Mouse (Mus musculus): ENCODE results near the gene Trim8.

Trim8 gene

DNA sequence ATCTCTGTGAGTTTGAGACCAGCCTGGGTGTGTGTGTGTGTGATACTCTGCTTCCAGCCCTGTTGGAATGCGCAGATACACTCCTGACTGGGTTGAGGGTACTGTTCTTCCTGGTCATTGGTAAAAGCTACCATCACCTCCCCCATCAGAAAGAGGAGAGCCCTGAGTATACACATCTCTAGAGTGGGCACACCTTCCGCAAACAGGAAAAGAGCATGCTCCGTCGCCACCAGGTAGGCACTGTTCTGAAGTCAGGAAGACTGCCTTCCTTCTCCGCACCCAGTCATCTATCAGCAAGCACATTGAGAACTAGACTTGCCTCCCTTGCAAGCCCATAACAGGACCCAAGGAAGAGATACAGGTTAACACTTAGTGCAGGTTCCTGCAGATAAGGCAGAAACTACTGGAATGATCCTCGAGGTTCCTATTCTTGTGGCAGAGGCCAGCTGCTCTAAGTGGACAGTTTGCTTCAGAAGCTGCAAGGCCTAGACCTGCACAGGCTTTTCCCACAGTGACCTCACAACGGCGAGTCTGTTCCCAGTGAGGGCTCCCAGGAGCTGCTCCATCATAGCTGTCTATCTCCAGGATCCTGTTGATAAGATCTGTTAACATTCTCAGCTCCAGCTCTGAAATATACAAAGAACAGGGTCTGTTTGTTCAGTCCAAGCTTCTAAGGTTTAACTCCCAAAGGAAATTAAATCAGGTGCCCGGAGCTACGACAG lies 20.7 kb upstream of the Trim8 start:
- no peak for DNase-seq

DNA sequence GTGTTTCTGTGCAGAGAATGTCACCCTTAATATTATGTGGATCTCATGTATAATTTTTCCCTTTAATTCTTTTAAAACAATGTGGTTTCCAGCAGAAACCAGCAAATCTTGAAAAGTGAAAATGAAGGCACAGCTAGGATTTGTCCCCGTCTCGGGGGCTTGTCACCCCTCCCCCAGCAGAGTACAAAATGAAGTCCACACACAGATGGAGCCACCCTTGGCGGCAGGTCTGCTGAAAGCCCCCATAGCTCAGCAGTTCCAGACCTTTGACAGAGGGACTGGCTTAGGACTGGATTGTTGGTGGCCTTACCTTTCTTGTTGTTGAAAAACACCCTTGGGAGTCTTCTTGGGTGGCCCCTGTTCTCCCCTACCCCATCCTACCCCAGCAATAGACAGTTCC lies 20.1 kb upstream of the Trim8 start:
- DNase-seq = no peak

DNA sequence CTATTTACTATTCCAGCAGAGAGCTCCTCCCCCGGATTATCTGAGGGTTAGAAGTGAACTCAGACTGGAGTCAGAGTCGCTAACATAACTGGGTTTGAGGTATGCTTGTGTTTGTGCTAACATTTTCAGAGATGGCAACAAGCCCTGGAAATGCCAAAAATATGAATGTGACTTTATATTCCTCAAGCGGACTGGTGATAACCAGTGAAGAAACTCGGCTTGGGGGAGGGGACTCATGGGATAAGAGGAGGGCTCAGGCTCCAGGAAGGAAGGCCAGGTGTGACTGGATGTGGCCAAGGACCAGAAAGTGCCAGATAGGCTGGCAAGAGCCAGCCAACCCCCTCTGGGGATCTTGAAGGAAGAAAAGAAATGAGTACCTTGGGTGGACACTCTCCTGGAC lies 19.7 kb upstream of the Trim8 start:
- DNase-seq = no peak

DNA sequence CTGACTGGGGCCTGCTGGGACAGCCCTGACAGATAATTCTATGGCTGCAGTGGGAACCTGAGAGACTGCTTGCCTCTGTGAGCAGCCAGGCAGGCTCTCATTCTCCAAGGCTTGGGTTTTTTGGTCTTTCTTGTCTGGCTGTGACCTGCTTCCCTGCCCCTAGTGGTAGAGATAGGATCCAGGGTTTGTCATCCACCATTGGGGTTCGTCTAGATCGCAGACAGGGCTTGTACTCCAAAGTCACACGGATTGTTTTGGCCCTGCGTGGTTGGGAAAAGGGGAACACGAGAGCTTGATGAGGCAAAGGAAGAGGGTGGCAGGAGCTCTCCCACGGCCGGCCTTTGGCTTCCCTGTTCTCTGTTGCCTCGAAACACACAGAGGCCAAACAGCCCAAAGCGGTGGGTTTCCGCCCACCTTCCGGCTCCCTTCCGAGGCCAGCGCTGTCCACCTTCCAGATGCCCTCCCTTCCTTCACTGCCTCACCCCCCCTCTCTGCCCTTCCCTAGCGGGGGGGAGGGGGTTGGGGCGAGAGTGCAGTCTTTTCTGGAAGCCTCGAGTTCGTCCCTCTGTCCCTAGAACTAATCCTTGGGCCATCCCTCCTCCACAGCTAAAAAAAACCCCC lies 18.5 kb upstream of the Trim8 start:
- DNase-seq = no peak

DNA sequence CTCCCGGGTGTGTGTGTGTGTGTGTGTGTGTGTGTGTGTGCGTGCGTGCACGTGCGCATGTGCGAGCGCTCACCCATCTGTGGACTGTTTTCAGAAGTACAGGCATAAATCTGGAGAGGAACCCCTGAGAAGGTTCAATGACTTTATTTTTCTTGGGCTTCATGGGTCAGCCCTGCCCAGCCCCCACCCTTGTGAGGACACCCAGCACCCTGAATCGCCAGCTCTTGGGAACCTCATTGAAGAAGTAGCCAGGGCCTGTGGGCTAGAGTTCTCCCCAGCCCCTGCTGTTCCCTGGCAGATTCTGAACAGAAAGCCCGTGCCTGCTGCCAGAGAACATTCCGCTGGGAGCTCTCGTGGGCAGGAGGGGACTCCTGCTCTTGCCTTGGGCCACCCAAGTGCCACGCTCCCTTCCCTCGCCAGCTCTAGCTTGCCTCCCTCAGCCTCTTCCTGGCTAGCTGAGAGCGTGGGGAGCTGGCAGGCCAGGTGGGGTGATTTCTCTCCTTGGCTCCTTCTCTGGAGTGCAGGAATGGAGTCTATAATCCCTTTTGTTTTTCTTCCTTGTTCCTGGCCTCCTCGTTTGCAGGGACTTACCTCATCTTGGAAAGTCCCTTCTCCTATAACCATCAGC lies 17.7 kb upstream of the Trim8 start:
- DNase-seq = peak; percentile 62

DNA sequence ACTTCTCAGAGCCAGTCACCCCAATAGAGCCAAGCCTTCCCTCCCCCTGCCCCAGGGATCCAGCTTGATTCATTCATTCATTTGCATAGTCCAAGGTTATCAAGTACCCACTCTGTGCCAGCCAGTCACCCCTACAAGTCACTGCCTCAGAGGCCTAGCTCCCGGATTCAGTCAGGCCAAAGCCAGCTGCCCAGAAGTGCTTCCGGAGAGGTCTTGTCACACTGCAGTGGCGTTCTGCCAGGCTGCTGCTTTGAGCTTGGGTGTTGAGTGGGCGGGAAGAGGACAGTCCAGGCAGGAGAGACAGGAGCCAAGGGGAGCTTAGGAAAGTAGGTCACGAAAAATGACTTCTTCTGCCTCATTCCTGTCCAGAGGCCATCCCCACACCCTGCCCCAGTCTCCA lies 17.0 kb upstream of the Trim8 start:
- no peak for DNase-seq

DNA sequence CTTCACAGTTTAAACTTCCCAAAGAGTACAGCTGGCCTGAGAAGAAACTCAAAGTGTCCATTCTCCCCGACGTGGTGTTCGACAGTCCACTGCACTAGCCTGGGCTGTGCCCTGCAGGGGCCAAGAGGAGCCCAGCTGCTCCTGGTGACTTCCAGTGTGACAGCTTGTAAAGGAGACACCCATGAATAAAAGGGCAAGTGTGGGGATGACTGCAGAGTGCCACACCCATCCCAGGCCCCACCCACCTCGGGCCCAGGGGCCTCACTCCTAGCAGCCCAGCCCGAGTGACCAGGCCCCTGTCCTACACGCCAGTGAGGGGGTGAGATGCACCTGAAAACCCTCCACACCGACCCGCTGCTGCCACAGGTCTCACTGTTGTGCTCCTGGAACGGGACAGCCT lies 15.7 kb upstream of the Trim8 start:
- DNase-seq = no peak

DNA sequence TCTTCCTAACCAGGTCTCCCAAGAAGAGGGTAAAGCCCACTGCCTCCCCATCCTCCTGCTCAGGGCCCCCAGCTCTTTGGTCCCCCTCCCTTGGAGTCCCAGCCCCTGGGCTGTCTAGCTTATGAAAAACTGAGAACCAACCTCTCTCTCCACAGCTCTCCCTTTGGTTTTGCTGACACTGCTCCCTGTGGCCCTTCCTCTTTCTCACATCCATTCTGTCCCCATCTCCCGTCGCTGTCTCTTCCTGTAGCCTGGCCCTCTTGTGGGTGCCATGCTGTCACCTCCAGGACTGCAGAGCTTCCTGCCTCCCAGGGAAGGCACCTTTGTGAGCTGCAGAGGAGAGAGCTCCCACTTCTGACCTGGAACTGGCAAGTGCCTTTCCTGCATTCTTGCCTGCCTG lies 14.8 kb upstream of the Trim8 start:
- no peak for DNase-seq

DNA sequence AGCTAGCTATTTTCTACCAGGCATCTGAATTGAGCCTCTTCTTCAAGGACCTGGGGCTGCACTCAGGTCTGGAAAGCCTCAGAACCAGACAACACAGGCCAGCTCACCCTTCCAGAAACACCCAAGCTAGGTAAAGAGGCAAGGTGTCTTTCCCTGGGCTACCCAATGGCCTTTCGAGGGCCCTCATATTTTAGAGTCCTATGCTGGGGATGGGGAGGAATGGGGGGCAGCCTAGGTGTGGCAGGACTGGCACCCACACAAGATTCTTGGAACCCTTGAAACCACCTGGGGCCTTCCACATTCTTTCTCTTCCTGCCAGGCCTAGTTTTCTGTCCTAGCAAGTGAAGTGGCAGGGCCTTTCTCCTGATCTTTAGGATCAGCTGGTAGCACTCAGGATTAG lies 12.1 kb upstream of the Trim8 start:
- DNase-seq = no peak

DNA sequence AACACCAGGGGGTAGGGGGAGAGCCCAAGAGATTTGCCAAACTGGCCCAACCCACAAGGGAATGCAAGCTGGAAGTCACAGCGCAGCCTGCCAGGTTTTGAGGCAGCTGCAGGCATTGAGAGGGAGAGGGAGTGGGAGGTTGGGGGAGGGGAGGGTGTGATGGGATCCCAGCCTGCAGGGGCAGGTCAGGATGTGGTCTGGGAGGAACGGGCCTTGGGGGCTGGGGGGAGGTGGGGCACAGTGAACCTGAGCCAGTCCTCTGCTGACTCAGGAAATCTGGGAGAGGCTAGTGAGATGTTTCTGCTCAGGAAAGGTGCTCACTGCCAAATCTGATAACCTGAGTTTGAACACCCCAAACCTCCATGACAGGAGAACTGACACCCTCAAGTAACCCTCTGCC lies 10.9 kb upstream of the Trim8 start:
- DNase-seq = no peak

DNA sequence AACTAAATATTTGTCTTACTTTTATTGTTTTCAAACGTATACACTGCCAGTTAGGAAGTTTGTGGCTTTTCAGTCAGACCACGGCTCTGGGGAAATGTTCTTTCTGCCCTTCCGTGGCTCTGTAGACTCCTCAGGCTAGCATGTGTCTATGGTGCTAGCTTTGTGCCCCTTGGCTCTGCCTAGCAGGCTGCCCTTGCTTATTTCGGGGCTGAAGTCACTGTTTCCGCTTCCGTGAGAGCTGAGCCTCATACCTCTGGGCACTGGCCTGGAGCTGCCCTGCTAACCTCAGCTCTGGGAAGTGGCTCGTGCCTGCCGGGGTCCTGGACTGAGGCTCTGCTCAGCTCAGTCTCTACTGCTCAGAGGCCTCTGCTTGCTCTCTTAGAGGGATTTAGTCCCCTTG lies 6.4 kb upstream of the Trim8 start:
- DNase-seq = no peak

DNA sequence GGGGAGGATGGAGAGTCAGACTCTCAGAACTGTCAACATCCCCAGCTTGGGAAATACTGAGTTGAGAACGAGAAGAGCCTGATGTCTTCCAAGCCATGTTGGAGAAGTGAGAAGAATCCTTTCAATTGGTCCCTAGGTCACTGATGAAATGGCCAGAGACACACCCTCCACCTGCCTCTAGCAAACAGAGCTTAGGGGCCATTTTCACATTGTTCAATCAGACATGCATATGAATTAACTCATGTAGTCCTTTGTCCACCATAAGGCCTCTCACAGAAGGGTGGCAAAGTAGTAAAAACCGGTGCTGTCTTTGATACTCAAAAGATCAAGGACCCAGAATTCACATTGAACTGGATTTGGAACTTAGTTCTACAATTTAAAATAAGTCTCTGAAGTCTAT lies 4.3 kb upstream of the Trim8 start:
- no peak for DNase-seq

DNA sequence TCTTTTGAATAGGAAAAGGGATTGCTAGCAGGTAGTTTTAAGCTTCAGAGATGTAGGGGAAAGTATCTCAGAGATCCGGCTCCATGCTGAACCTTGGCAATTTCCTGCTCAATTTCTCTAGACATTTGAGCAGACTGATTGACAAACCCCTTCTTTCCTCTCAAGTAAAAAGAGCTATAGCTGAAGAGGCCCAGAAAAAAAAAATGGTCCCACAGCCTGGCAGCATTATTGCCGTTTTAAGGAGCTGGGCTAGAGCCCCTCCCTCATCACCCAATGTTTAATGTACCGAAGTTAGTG lies 2.0 kb upstream of the Trim8 start:
- no peak for DNase-seq

DNA sequence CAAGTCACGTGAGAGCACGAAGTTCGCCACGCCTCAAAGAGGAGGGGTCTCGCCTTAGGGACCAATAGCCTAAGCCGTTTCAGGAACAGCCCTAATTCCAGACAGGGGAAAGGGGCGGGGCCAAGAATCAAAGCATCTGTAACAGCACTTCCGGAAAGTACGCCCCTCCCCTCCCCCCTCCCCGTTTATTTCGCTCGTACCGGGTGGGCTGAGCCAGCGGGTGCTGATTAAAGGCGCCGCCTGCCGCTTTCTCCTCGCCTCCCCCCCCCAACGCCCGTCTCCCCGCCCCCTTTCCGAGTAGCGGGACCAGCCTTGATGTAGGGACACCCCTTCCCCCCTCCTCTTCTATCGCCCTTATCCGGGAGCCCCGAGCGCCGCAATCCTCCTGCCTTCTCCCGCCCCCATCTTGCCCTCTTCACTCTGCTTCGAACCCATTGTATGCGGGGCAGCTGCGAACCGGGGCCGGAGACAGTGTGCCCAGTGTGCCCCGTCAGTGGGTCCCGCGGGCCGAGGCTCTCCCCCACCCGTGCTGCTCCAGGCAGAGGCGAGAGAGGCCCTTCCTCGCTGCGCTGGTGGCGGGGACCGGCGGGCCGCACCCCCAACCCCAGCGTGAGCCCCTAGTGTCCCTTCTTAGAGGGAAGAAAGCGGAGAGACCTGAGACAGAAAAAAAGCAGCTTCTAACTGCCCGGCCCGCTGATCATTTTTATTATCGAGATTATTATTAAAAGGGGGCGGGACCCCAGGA lies 1.5 kb upstream of the Trim8 start:
- peak; percentile 98 for DNase-seq

DNA sequence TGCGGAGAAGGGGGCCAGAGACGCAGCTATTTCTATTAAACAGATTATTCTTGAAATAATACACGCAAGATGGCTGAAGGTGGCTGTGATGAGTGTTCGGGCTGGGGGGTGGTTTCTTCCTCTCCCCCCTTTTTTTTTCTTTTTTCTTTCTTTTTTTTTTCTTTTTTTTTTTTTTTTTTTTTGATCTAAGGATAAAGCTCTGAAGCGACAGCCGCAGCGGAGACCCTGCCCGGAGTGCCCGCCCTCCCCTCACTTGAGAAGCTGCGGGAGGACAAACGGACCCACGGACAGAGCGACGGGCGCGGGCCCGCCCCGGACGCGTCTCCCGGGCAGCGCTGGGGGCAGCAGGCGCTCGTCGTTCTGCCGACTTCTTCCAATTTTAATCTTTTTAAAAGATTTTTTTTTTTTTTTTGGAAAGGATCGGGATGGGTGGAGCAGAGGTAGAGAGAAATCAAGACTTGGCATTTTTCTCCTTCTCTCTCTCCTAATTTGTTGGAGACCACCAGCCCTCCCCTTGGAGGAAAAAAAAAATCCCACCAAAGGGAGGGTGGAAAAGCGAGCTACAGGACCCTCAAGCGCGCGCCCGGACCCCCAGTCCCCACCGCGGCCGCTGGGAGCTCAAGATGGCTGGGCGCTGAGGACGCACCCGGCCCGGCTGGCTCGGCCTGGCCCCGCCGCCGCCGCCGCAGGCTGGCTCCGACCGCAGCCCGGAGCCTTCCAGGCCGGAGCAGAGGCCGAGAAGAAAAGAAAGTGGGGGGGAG lies 741 bp upstream of the Trim8 start:
- peak; percentile 75 for DNase-seq

DNA sequence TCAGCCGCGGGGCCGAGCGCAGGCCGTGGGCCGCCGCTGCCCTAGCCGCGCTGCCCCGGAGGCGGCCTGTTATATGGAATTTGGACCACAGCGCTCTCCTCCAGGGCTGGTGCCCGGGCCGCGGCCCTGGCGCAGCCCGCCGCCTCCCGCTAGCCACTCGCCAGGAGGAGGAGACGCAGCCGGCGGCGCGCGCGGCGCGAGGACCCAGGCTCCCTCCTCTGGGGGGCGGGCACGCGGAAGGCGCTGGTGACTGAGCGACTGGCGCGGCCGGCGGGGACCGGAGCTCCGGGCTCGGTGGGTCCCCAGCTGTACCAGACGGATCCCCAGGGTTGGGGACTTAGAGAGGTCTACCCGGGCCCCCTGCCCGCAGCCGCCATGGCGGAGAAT lies 560 bp downstream of the Trim8 start:
- peak; percentile 83 for DNase-seq

DNA sequence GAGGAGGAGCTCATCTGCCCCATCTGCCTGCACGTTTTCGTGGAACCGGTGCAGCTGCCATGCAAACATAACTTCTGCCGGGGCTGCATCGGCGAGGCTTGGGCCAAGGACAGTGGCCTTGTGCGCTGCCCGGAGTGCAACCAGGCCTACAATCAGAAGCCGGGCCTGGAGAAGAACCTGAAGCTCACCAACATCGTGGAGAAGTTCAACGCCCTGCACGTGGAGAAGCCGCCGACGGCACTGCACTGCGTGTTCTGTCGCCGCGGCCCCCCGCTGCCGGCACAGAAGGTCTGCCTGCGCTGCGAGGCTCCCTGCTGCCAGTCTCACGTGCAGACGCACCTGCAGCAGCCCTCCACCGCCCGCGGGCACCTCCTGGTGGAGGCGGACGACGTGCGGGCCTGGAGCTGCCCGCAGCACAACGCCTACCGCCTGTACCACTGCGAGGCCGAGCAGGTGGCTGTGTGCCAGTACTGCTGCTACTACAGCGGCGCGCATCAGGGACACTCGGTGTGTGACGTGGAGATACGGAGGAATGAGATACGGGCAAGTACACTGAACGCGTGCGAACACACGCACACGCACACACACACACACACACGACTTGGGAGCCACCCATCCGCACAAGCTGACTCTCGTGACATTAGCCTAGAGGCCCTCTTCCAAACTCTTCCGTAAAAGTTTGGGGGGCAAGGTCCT lies 1.1 kb downstream of the Trim8 start:
- peak; percentile 89 for DNase-seq

DNA sequence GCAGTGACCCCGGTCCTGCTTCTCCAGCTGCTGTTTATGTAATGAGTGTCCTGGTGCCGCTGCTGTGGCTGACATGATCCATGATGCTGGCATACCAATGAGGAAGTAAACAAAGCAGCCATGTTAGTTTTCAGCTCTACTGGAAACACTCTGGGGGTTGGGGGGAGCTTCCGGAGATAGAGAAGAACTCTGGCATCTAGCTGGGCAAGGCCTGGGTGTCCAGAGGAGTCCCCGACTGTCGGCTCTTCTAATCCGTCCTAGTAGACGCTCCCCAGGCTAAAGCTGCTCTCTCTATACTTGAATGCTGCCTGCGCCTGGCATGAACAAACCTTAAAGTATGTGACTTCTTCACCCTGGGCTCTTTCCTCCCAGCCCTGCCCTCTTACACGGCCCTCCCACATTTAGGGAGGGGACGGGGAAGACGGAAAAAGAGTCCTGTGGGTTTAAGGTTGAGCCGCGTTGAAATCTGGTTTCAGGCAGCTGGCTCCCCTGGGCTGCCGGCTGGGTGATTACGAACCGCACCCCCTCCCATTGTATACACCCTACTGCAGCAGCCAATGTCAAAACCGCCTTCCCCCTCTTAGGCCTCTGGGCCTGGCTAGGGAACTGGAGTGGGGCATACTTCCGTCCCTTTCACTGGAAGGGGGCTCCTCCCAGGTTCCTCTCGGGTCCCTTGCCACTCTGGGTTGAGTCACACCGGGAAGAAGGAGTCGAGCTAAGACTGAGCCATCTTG lies 2.0 kb downstream of the Trim8 start:
- DNase-seq = peak; percentile 63

DNA sequence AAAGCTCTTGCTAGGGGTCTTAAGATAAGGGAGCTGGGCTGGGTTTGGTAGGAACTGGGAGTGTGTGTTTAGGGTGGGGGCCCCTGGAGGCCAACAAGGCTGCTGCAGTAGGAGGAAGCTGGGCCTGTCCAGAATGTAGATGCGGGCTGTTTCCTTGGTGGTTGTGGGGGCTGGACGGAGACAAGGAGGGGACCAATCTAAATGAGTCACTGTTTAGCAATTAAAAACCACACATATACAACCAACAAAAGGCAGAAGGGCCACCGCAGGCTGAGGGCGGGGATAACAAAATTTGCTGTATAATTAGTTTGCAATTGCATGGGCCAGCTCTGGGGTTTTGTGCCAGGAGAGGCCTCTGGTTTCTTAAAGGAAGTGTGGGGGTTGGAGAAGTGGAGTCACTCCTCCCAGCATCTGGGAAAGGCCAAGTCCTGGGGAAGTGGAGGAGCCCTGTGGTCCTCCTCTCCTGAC lies 2.6 kb downstream of the Trim8 start:
- DNase-seq = no peak

DNA sequence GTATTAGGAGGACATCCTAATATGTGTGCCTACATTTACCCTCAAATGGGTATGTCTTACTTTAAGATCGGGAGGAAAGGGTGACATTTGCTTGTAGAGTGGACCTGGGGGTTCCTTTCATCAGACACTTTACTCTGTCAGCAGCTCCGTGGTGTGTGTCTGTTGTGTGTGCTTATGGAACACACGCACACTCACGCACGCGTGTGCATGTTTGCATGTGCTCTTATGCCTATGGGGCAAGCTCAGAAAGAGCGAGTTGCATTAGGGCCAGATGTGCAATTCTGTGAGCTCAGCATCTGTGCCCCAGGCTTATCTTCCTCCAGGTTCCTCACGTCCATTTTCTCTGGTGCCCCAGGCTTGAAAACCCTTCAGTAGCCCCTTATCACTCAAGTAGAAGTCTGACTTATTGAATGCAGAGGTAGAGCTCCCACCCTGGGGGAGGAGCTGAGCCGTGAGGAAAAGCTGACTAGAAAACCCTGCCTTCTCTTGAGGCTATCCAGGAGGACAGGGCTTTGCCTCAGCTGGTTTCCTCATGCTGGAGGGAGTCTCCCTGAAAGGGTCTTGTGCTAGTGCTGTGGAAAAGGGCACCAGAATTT lies 3.4 kb downstream of the Trim8 start:
- DNase-seq = peak; percentile 29

DNA sequence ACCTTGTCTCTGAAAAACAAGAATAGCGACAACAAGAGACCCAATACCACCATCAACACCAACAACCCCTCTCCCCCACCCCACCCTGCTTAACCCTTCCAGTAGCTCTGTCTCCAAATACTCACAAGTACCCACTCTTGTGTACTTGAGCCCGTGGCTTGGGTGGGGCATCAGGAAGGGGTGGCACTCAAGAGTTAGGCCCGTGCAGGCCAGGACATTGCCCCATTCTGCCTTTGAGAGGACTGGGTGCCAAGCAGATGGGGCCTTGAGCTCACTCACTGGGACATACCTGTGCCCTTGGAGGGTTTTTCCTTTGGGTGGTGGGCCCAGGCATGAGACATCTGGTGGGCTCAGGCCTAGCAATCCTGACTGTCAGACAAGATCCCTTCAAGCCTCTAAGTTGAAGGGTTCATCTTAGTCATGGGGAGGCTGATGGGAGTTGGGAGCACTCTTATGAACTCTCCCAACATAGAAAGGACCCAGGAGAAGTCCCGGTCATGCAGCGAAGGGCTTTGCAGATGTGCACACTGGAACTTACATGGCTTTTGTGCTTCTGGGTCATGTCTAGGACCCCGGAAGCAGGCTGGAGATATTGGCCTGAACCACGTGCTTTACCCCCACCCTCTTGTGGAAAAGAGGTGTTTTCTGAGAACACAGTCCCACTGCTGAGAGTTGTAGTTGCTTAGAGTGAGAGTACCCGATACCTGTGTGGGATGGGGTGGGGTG lies 4.3 kb downstream of the Trim8 start:
- DNase-seq = peak; percentile 38

All from cerebellum, adult 11-12 months (tissue).